Mouse (Mus musculus): ENCODE results near the gene Sost. TPM values are rescaled to one million over a fixed set of nuclear protein-coding genes. Genes with fewer than 3 reads are reported as not detected.
A peak's percentile ranks its signal among the peaks of the same experiment; 100 is the strongest.

Sost gene
- 0.11 TPM in 1 of 2 replicates, not detected in the other for polyA plus RNA-seq (2015; fragmentation: Nextera tagmentation; extraction: Ambion mirVana)

DNA sequence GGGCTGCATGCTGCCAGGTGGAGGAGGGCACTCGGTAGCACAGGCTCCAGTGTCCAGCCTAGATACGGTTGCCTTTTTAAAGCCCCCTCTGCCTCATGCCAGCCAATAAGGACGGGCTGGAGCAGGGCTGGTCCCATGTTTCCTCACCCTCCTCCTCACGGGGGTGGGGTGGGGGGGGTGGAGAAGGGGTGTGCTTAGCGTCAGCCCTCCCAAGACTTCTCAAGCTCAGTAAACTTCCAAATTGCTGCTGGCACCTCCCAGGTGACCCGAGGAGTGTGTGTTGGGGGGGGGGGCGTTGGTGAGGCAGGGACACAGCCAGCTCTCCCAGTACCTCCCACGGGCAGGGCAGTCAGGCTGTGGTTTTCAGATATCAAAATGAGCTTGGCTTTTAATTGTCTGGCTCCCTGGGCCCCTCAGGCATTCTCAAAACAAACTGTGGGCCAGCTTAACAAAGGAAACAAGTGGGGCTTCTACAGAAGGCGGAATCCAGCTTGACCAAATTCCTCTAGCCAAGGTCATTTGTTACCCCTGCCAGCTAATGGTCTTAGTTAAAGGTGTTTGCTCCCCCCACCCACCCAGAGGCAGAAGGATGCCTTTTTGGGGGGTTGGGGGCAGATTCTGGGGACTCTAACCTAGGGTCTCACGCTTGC is at the start of gene Sost:
Gene Sost, minus strand, starts transcription at position 51 of the 650 bp plus-strand sequence.
- Histone ChIP-seq H3K27me3 (replicated peaks; ENCODE audit: control insufficient read depth, insufficient read depth, low read length) (peaks cover 39% of the 10 kb centered on the region), H3K9me3 (ENCODE audit: control insufficient read depth, low read length) (no peaks in the 10 kb centered on the region), H3K4me2 (ENCODE audit: low read length) (no peak within 1 kb of the TSS), H3K36me3 (ENCODE audit: control insufficient read depth, insufficient read depth) (no peaks in the 10 kb centered on the region), H3K4me1 (replicated peaks; ENCODE audit: control insufficient read depth, insufficient read depth, low read length) (peaks cover 22% of the 10 kb centered on the region), H3K9ac (replicated peaks; ENCODE audit: low read depth, low read length) (no peak within 1 kb of the TSS), H3K4me3 (replicated peaks; ENCODE audit: low read length) (no peak within 1 kb of the TSS), H3K27ac (ENCODE audit: low read length) (no peak within 1 kb of the TSS)
- ATAC-seq, result no peak
- WGBS, result 21% methylated on average over 9 of the region's 10 CpGs

- peaks cover 4% of the 10 kb centered on the region; the same call in 1 of the 2 replicates for H3K36me3 ChIP-seq (ENCODE audit: control insufficient read depth, insufficient read depth)
- ATAC-seq, result no peak
These were observed 49.3 kb upstream of the Sost start for GRCm38 (mm10) chr11:102016136-102016535.

GRCm38 (mm10) chr11:102015472-102015871 is 48.7 kb upstream of the Sost start:
- H3K36me3 ChIP-seq (ENCODE audit: control insufficient read depth, insufficient read depth), result peaks cover 4% of the 10 kb centered on the region; the same call in 1 of the 2 replicates
- ATAC-seq, result no peak
- 56% methylated on average over 6 of the region's 6 CpGs for WGBS
- no peak overlapping the region for H3K9ac ChIP-seq (replicated peaks; ENCODE audit: low read depth, low read length)
- no peaks in the 10 kb centered on the region for H3K27me3 ChIP-seq (replicated peaks; ENCODE audit: control insufficient read depth, insufficient read depth, low read length)
- no peaks in the 10 kb centered on the region for H3K9me3 ChIP-seq (ENCODE audit: control insufficient read depth, low read length)
- no peak overlapping the region for H3K4me3 ChIP-seq (replicated peaks; ENCODE audit: low read length)
- H3K4me1 ChIP-seq (replicated peaks; ENCODE audit: control insufficient read depth, insufficient read depth, low read length), result peaks cover 11% of the 10 kb centered on the region
- H3K27ac ChIP-seq (ENCODE audit: low read length), result no peak overlapping the region
- H3K4me2 ChIP-seq (ENCODE audit: low read length), result no peak overlapping the region

More at GRCm38 (mm10) chr11:102016136-102016535, 49.3 kb upstream of the Sost start:
- 100% methylated on average over 1 of the region's 1 CpGs for WGBS
- H3K4me1 ChIP-seq (replicated peaks; ENCODE audit: control insufficient read depth, insufficient read depth, low read length), result 0 out of 2 replicates have a peak, but pooled peaks cover 9% of the 10 kb centered on the region
- no peaks in the 10 kb centered on the region for H3K27me3 ChIP-seq (replicated peaks; ENCODE audit: control insufficient read depth, insufficient read depth, low read length)
- H3K4me2 ChIP-seq (ENCODE audit: low read length), result no peak overlapping the region
- no peaks in the 10 kb centered on the region for H3K9me3 ChIP-seq (ENCODE audit: control insufficient read depth, low read length)
- no peak overlapping the region for H3K27ac ChIP-seq (ENCODE audit: low read length)
- H3K4me3 ChIP-seq (replicated peaks; ENCODE audit: low read length), result no peak overlapping the region
- no peak overlapping the region for H3K9ac ChIP-seq (replicated peaks; ENCODE audit: low read depth, low read length)

- Histone ChIP-seq H3K27ac (ENCODE audit: low read length) (no peak overlapping the region), H3K4me3 (replicated peaks; ENCODE audit: low read length) (no peak overlapping the region), H3K36me3 (ENCODE audit: control insufficient read depth, insufficient read depth) (peaks cover 6% of the 10 kb centered on the region; the same call in 1 of the 2 replicates), H3K9ac (replicated peaks; ENCODE audit: low read depth, low read length) (no peak overlapping the region), H3K9me3 (ENCODE audit: control insufficient read depth, low read length) (no peaks in the 10 kb centered on the region), H3K27me3 (replicated peaks; ENCODE audit: control insufficient read depth, insufficient read depth, low read length) (no peaks in the 10 kb centered on the region), H3K4me2 (ENCODE audit: low read length) (no peak overlapping the region), H3K4me1 (replicated peaks; ENCODE audit: control insufficient read depth, insufficient read depth, low read length) (peaks cover 16% of the 10 kb centered on the region)
- WGBS, result 88% methylated on average over 8 of the region's 8 CpGs
- no peak for ATAC-seq
These were observed 46.4 kb upstream of the Sost start for GRCm38 (mm10) chr11:102013201-102013600.

GRCm38 (mm10) chr11:102011510-102011909 is 44.7 kb upstream of the Sost start:
- Histone ChIP-seq H3K4me1 (replicated peaks; ENCODE audit: control insufficient read depth, insufficient read depth, low read length) (peaks cover 16% of the 10 kb centered on the region), H3K36me3 (ENCODE audit: control insufficient read depth, insufficient read depth) (peaks cover 11% of the 10 kb centered on the region), H3K9ac (replicated peaks; ENCODE audit: low read depth, low read length) (no peak overlapping the region), H3K27me3 (replicated peaks; ENCODE audit: control insufficient read depth, insufficient read depth, low read length) (no peaks in the 10 kb centered on the region), H3K4me3 (replicated peaks; ENCODE audit: low read length) (no peak overlapping the region), H3K27ac (ENCODE audit: low read length) (no peak overlapping the region), H3K9me3 (ENCODE audit: control insufficient read depth, low read length) (no peaks in the 10 kb centered on the region), H3K4me2 (ENCODE audit: low read length) (no peak overlapping the region)
- 51% methylated on average over 8 of the region's 8 CpGs for WGBS
- no peak for ATAC-seq

DNA sequence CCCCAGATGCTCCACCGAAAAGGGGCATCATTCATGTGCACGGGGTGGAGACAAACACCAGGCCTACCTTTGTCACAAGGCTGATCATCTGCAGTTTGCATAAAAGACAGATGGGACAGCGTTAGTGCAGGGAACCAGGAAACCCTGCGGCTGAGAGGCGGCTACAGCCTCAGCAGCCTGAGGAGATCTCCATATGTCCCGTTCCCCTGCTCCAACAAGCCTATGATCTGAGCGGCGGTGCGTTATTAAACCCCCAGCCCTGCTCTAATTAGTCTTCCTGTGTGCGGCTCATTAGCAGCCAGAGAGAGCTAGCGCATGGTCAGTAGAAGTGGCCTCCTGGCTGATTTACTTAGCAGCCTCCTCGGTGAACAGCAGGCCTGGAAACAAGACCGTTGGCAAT is 43.3 kb upstream of the Sost start:
- Histone ChIP-seq H3K4me3 (replicated peaks; ENCODE audit: low read length) (no peak overlapping the region), H3K9me3 (ENCODE audit: control insufficient read depth, low read length) (no peaks in the 10 kb centered on the region), H3K36me3 (ENCODE audit: control insufficient read depth, insufficient read depth) (peaks cover 11% of the 10 kb centered on the region), H3K4me2 (ENCODE audit: low read length) (no peak overlapping the region), H3K27me3 (replicated peaks; ENCODE audit: control insufficient read depth, insufficient read depth, low read length) (no peaks in the 10 kb centered on the region), H3K4me1 (replicated peaks; ENCODE audit: control insufficient read depth, insufficient read depth, low read length) (peaks cover 16% of the 10 kb centered on the region), H3K27ac (ENCODE audit: low read length) (peak overlapping the region; percentile 82), H3K9ac (replicated peaks; ENCODE audit: low read depth, low read length) (no peak overlapping the region)
- 15% methylated on average over 13 of the region's 13 CpGs for WGBS
- ATAC-seq, result peak; percentile 90

GRCm38 (mm10) chr11:102008954-102009637 is 42.3 kb upstream of the Sost start:
- Histone ChIP-seq H3K27ac (ENCODE audit: low read length) (peak overlapping the region; percentile 82; the same call in 1 of the 2 replicates), H3K4me3 (replicated peaks; ENCODE audit: low read length) (no peak overlapping the region), H3K9ac (replicated peaks; ENCODE audit: low read depth, low read length) (no peak overlapping the region), H3K4me2 (ENCODE audit: low read length) (no peak overlapping the region), H3K4me1 (replicated peaks; ENCODE audit: control insufficient read depth, insufficient read depth, low read length) (peaks cover 16% of the 10 kb centered on the region), H3K36me3 (ENCODE audit: control insufficient read depth, insufficient read depth) (peaks cover 18% of the 10 kb centered on the region), H3K27me3 (replicated peaks; ENCODE audit: control insufficient read depth, insufficient read depth, low read length) (no peaks in the 10 kb centered on the region), H3K9me3 (ENCODE audit: control insufficient read depth, low read length) (no peaks in the 10 kb centered on the region)
- WGBS, result 85% methylated on average over 15 of the region's 15 CpGs
- ATAC-seq, result no peak

- H3K27me3 ChIP-seq (replicated peaks; ENCODE audit: control insufficient read depth, insufficient read depth, low read length), result no peaks in the 10 kb centered on the region
- WGBS, result 94% methylated on average over 8 of the region's 8 CpGs
- no peak overlapping the region for H3K27ac ChIP-seq (ENCODE audit: low read length)
- peaks cover 18% of the 10 kb centered on the region for H3K36me3 ChIP-seq (ENCODE audit: control insufficient read depth, insufficient read depth)
- peaks cover 16% of the 10 kb centered on the region for H3K4me1 ChIP-seq (replicated peaks; ENCODE audit: control insufficient read depth, insufficient read depth, low read length)
- no peak overlapping the region for H3K9ac ChIP-seq (replicated peaks; ENCODE audit: low read depth, low read length)
- no peak overlapping the region for H3K4me3 ChIP-seq (replicated peaks; ENCODE audit: low read length)
- ATAC-seq, result no peak
- no peak overlapping the region for H3K4me2 ChIP-seq (ENCODE audit: low read length)
- H3K9me3 ChIP-seq (ENCODE audit: control insufficient read depth, low read length), result no peaks in the 10 kb centered on the region
These were observed 41.6 kb upstream of the Sost start for GRCm38 (mm10) chr11:102008372-102008771.

DNA sequence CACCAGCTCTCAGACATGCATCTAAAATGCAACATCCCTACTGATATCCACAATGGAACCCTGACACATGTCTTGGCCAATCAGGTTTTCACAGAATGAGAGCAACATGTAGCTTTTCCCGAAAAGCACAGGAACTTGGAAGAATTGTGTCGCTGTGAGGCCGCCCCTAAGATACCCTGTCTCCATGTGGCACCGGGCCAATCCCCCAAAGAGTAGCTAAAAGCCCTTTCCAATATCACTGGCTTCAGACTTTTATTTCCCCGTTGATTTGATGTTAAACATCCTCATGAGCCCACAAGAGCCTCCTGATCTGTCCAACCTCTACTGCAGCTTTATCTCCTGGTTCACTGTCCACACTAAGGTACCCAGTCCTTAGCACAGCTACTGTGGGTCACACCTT is 39.9 kb upstream of the Sost start:
- Histone ChIP-seq H3K27me3 (replicated peaks; ENCODE audit: control insufficient read depth, insufficient read depth, low read length) (no peaks in the 10 kb centered on the region), H3K36me3 (ENCODE audit: control insufficient read depth, insufficient read depth) (peaks cover 14% of the 10 kb centered on the region), H3K4me2 (ENCODE audit: low read length) (no peak overlapping the region), H3K9ac (replicated peaks; ENCODE audit: low read depth, low read length) (no peak overlapping the region), H3K27ac (ENCODE audit: low read length) (no peak overlapping the region), H3K4me3 (replicated peaks; ENCODE audit: low read length) (no peak overlapping the region), H3K9me3 (ENCODE audit: control insufficient read depth, low read length) (no peaks in the 10 kb centered on the region), H3K4me1 (replicated peaks; ENCODE audit: control insufficient read depth, insufficient read depth, low read length) (peaks cover 16% of the 10 kb centered on the region)
- WGBS, result 61% methylated on average over 5 of the region's 5 CpGs
- ATAC-seq, result no peak

Measured in forebrain, embryonic 16.5 days (tissue).